Mouse (Mus musculus): ENCODE measurements at regions not wholly inside any gene's neighbourhood (a gene's known extent, or its start where the extent isn't known, plus 50 kb on each side); places are given as distances from the start of the nearest gene placed in this dataset.

DNA sequence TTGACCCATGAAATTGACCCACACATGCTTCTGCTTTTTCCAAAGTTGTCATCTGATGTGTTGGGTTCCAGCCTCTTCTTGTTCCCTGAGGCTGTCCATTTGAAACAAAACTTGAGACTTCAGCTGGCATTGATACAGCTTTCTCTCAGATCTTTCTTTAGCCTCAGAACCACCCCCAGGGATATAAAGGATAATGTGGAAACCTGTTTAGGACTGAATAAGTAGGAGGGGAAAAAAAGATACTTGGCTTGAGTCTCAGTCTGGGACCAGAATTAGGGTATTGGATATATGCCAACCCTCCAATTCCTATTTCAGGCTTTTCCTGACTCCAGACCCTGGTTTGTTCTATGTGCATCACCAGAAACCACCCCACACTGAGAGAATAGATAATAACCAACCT lies 579.7 kb upstream of the Camk1g start:
- TF ChIP-seq CTCF (IDR thresholded peaks at IDR 0.05; ENCODE audit: low read depth, low read length), result no peak
- no peak for TF ChIP-seq GATA1 (IDR thresholded peaks at IDR 0.05; ENCODE audit: borderline replicate concordance, low read length)
- Histone ChIP-seq H3K4me1 (ENCODE audit: insufficient read depth, low read depth, low read length) (no peaks in the 10 kb centered on the region), H3K36me3 (replicated peaks) (no peaks in the 10 kb centered on the region), H3K9me3 (replicated peaks) (no peaks in the 10 kb centered on the region), H3K27me3 (ENCODE audit: insufficient read depth, low read length) (no peaks in the 10 kb centered on the region), H3K4me3 (ENCODE audit: low read depth, low read length) (no peak overlapping the region)
- ATAC-seq (ENCODE audit: extremely low read depth, insufficient number of reproducible peaks, low FRiP score, poor library complexity, severe bottlenecking) (no peak), DNase-seq (ENCODE audit: low spot score) (no peak)

DNA sequence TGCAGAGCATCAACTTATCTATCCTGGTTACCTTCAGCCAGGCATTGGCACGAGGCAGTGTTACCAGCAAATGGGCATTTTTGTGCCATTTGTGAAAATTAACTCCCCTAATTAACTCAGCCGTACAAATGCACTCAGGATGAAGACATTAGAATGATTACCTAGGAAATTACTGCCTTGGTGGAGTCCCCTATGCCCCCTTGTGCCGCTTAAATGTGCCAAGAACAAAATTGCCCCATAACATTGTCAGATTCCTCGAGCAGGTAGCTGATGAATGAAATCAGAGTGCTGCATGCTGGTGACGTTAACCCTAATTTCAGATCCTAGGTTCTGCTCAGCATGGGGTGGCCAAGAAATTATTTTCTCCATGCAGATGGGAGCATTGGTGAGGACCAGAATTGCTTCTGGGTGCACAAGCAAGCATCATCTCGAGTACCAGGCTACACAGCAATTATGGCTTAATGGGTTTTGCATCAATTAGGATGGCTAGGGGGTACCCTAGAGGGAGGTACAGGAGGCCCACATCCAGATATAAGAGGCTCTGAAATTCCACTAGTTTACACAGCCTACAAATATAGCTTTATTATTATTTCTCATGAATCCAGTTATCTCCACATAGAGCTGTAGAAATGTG lies 577.0 kb upstream of the Camk1g start:
- no peak for TF ChIP-seq GATA2 (IDR thresholded peaks at IDR 0.05; ENCODE audit: borderline replicate concordance, low read depth, low read length)
- TF ChIP-seq CTCF (IDR thresholded peaks at IDR 0.05; ENCODE audit: low read depth, low read length), result no peak
- TF ChIP-seq POLR2AphosphoS5 (IDR thresholded peaks at IDR 0.05; ENCODE audit: insufficient replicate concordance, low read depth, low read length), result no peak
- no peak for TF ChIP-seq GATA1 (IDR thresholded peaks at IDR 0.05; ENCODE audit: borderline replicate concordance, low read length)
- no peak for TF ChIP-seq TAL1 (conservative IDR thresholded peaks at IDR 0.05; ENCODE audit: low read depth, low read length)
- Histone ChIP-seq H3K4me3 (ENCODE audit: low read depth, low read length) (no peak overlapping the region), H3K9me3 (replicated peaks) (no peaks in the 10 kb centered on the region), H3K36me3 (replicated peaks) (no peaks in the 10 kb centered on the region), H3K4me1 (ENCODE audit: insufficient read depth, low read depth, low read length) (no peaks in the 10 kb centered on the region), H3K27me3 (ENCODE audit: insufficient read depth, low read length) (no peaks in the 10 kb centered on the region)
- ATAC-seq (ENCODE audit: extremely low read depth, insufficient number of reproducible peaks, low FRiP score, poor library complexity, severe bottlenecking) (no peak), DNase-seq (ENCODE audit: low spot score) (no peak)

DNA sequence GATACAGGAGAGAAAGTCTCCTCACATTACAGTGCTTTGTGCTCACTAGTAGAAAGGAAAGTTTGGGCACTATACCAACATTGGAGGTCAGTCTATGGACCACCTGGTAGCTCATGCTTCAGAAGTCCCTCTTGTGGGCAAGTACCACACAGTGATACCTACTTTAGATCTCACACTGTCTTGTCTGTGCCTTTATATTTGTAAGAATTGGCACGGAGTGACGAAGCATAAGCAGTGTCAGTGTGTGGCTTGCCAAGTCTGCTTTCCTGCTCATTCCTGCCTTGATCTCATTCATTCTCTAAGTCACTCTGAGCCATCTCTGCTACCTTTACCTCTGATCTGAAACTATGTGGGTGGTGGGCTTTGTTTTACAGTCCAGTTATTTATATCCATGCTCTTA lies 565.9 kb upstream of the Camk1g start:
- DNase-seq (ENCODE audit: low spot score) (no peak), ATAC-seq (ENCODE audit: extremely low read depth, insufficient number of reproducible peaks, low FRiP score, poor library complexity, severe bottlenecking) (no peak)
- Histone ChIP-seq H3K36me3 (replicated peaks) (no peaks in the 10 kb centered on the region), H3K4me1 (ENCODE audit: insufficient read depth, low read depth, low read length) (no peaks in the 10 kb centered on the region), H3K9me3 (replicated peaks) (no peaks in the 10 kb centered on the region), H3K27me3 (ENCODE audit: insufficient read depth, low read length) (no peaks in the 10 kb centered on the region), H3K4me3 (ENCODE audit: low read depth, low read length) (no peak overlapping the region)
- TF ChIP-seq POLR2AphosphoS5 (IDR thresholded peaks at IDR 0.05; ENCODE audit: insufficient replicate concordance, low read depth, low read length), result no peak
- no peak for TF ChIP-seq GATA2 (IDR thresholded peaks at IDR 0.05; ENCODE audit: borderline replicate concordance, low read depth, low read length)
- no peak for TF ChIP-seq CTCF (IDR thresholded peaks at IDR 0.05; ENCODE audit: low read depth, low read length)

DNA sequence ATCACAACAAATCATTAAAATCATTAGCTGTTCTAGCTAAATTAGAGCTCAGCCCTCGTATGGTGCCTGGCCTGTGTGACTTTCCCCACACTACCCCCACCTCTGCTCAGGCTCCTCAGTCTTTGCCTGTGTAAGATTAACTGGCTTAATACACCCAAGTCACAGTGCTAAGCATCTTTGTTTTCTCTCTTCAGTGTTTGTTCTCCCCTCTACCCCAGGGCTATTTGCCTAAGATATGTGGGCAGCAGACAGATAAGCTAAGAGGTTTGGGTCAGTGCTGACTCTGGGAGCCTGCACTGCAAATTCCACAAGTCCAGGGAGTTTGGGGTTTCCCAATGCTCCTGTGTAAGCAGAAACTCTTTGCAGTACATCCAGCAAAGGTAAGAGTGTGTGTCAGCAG lies 564.2 kb upstream of the Camk1g start:
- H3K4me1 ChIP-seq (ENCODE audit: insufficient read depth, low read depth, low read length), result no peaks in the 10 kb centered on the region
- TF ChIP-seq TAL1 (conservative IDR thresholded peaks at IDR 0.05; ENCODE audit: low read depth, low read length) (no peak), POLR2AphosphoS5 (IDR thresholded peaks at IDR 0.05; ENCODE audit: insufficient replicate concordance, low read depth, low read length) (no peak), GATA1 (IDR thresholded peaks at IDR 0.05; ENCODE audit: borderline replicate concordance, low read length) (no peak), CTCF (IDR thresholded peaks at IDR 0.05; ENCODE audit: low read depth, low read length) (no peak), GATA2 (IDR thresholded peaks at IDR 0.05; ENCODE audit: borderline replicate concordance, low read depth, low read length) (no peak)
- no peaks in the 10 kb centered on the region for H3K27me3 ChIP-seq (ENCODE audit: insufficient read depth, low read length)
- no peak for DNase-seq (ENCODE audit: low spot score)
- no peaks in the 10 kb centered on the region for H3K36me3 ChIP-seq (replicated peaks)
- no peak for ATAC-seq (ENCODE audit: extremely low read depth, insufficient number of reproducible peaks, low FRiP score, poor library complexity, severe bottlenecking)
- H3K4me3 ChIP-seq (ENCODE audit: low read depth, low read length), result no peak overlapping the region
- H3K9me3 ChIP-seq (replicated peaks), result no peaks in the 10 kb centered on the region

DNA sequence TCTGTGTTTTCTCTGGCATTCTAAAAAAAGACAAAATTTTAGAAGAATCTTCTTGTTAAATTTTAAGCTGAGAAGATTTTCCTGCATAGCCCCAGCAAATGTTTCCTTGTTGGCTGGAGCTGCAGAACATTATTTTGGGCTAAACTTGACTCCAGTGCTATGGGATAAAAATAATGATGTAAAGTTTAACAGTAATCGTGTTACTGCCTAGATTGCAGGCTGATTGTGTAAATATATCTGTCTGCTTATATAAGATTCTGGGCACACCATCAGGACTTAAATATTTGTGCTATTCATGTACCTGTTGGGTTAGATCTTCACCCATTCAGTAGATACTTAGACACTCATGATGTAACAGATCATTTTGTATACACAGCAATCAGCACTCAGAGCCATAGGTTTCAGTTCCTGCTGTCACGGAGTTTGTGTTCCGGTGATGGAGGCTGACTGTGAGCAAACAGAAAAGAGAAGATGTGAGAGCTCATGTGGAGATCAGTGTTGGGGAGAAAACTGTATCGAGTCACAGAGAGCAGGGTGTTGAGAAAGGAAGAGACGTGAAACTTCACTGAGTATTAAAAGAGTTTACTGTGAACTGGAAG lies 561.1 kb upstream of the Camk1g start:
- H3K4me3 ChIP-seq (ENCODE audit: low read depth, low read length), result no peak overlapping the region
- H3K27me3 ChIP-seq (ENCODE audit: insufficient read depth, low read length), result no peaks in the 10 kb centered on the region
- H3K4me1 ChIP-seq (ENCODE audit: insufficient read depth, low read depth, low read length), result no peaks in the 10 kb centered on the region
- no peaks in the 10 kb centered on the region for H3K36me3 ChIP-seq (replicated peaks)
- DNase-seq (ENCODE audit: low spot score), result no peak
- no peak for ATAC-seq (ENCODE audit: extremely low read depth, insufficient number of reproducible peaks, low FRiP score, poor library complexity, severe bottlenecking)
- no peak for TF ChIP-seq GATA1 (IDR thresholded peaks at IDR 0.05; ENCODE audit: borderline replicate concordance, low read length)
- no peak for TF ChIP-seq GATA2 (IDR thresholded peaks at IDR 0.05; ENCODE audit: borderline replicate concordance, low read depth, low read length)
- no peak for TF ChIP-seq CTCF (IDR thresholded peaks at IDR 0.05; ENCODE audit: low read depth, low read length)
- TF ChIP-seq TAL1 (conservative IDR thresholded peaks at IDR 0.05; ENCODE audit: low read depth, low read length), result no peak
- TF ChIP-seq POLR2AphosphoS5 (IDR thresholded peaks at IDR 0.05; ENCODE audit: insufficient replicate concordance, low read depth, low read length), result no peak
- H3K9me3 ChIP-seq (replicated peaks), result no peaks in the 10 kb centered on the region

DNA sequence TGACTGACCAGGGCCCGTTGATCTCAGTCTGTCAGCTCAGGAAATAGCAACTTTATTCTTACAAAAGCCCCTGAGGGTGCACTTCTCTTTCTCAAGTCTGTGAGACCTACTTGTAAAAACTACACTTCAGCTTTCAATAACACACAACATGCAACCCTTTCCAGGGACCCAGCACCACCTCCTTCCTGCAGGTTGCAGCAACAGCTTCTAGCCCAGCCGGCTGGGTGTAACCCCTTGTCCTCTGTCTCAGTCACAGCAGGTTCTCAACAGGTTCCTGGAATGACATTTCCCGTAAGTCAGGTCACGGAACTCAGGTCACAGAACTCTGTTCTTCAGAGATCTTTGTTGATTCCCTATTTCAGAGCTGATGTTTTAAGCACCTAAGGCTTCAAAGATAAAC lies 558.5 kb upstream of the Camk1g start:
- DNase-seq (ENCODE audit: low spot score) (no peak), ATAC-seq (ENCODE audit: extremely low read depth, insufficient number of reproducible peaks, low FRiP score, poor library complexity, severe bottlenecking) (no peak)
- Histone ChIP-seq H3K36me3 (replicated peaks) (no peaks in the 10 kb centered on the region), H3K9me3 (replicated peaks) (no peaks in the 10 kb centered on the region), H3K4me1 (ENCODE audit: insufficient read depth, low read depth, low read length) (no peaks in the 10 kb centered on the region), H3K27me3 (ENCODE audit: insufficient read depth, low read length) (no peaks in the 10 kb centered on the region), H3K4me3 (ENCODE audit: low read depth, low read length) (no peak overlapping the region)
- no peak for TF ChIP-seq TAL1 (conservative IDR thresholded peaks at IDR 0.05; ENCODE audit: low read depth, low read length)
- no peak for TF ChIP-seq CTCF (IDR thresholded peaks at IDR 0.05; ENCODE audit: low read depth, low read length)
- TF ChIP-seq GATA2 (IDR thresholded peaks at IDR 0.05; ENCODE audit: borderline replicate concordance, low read depth, low read length), result no peak
- TF ChIP-seq GATA1 (IDR thresholded peaks at IDR 0.05; ENCODE audit: borderline replicate concordance, low read length), result no peak
- no peak for TF ChIP-seq POLR2AphosphoS5 (IDR thresholded peaks at IDR 0.05; ENCODE audit: insufficient replicate concordance, low read depth, low read length)
